Mouse (Mus musculus): Measurements from ENCODE around the gene Sltm. TPM values are rescaled to one million over a fixed set of nuclear protein-coding genes. Genes with fewer than 3 reads are reported as not detected.

Gene Sltm
- polyA plus RNA-seq, 1 experiment: 6.6 TPM

DNA sequence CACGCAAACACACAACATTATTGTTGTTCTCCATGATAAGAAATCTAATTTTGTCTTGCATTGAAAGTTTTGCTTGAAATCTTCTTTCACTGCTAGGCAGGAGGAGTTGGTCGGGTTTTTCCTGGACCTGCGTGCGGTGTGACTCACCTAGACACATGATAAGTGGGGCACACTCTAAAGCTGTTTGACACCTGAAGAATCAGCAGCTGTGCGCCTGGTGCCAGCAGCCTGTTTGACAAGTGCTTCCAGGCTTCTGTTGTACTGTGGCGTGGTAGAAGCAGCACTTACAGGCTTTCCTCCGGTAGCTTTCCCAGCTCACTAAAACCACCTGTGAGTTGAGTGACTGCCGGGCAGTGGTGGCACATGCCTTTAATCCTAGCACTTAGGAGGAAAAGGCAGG, 27.8 kb downstream of the Sltm start:
- H3K27ac ChIP-seq (ENCODE audit: insufficient read depth, low read length): no peak overlapping the region
- H3K27me3 ChIP-seq (ENCODE audit: control insufficient read depth, insufficient read depth, low read length): no peaks in the 10 kb centered on the region
- TF ChIP-seq POLR2A (IDR thresholded peaks at IDR 0.05; ENCODE audit: low read depth, low read length) (no peak), CTCF (IDR thresholded peaks at IDR 0.05; ENCODE audit: extremely low read depth, insufficient read depth, insufficient read length, insufficient replicate concordance) (no peak)
- H3K4me1 ChIP-seq (ENCODE audit: control insufficient read depth, insufficient read depth, insufficient read length): no peaks in the 10 kb centered on the region
- H3K4me3 ChIP-seq (ENCODE audit: extremely low read depth, insufficient read depth, insufficient read length): no peak overlapping the region
- 94% methylated on average over 8 of the region's 8 CpGs for WGBS
- peaks cover 21% of the 10 kb centered on the region for H3K36me3 ChIP-seq (ENCODE audit: control insufficient read depth, insufficient read depth, low read length)
- no peak for DNase-seq (ENCODE audit: low read depth in 1 of 2, low spot score in 2 of 2)

GRCm38 (mm10) chr9:70578123-70578522, 35.6 kb downstream of the Sltm start:
- no peaks in the 10 kb centered on the region for H3K4me1 ChIP-seq (ENCODE audit: control insufficient read depth, insufficient read depth, insufficient read length)
- WGBS: 79% methylated on average over 2 of the region's 2 CpGs
- no peak overlapping the region for H3K4me3 ChIP-seq (ENCODE audit: extremely low read depth, insufficient read depth, insufficient read length)
- no peak overlapping the region for H3K27ac ChIP-seq (ENCODE audit: insufficient read depth, low read length)
- DNase-seq (ENCODE audit: low read depth in 1 of 2, low spot score in 2 of 2): no peak
- no peak for TF ChIP-seq POLR2A (IDR thresholded peaks at IDR 0.05; ENCODE audit: low read depth, low read length)
- no peak for TF ChIP-seq CTCF (IDR thresholded peaks at IDR 0.05; ENCODE audit: extremely low read depth, insufficient read depth, insufficient read length, insufficient replicate concordance)
- peaks cover 37% of the 10 kb centered on the region for H3K36me3 ChIP-seq (ENCODE audit: control insufficient read depth, insufficient read depth, low read length)
- H3K27me3 ChIP-seq (ENCODE audit: control insufficient read depth, insufficient read depth, low read length): no peaks in the 10 kb centered on the region

DNA sequence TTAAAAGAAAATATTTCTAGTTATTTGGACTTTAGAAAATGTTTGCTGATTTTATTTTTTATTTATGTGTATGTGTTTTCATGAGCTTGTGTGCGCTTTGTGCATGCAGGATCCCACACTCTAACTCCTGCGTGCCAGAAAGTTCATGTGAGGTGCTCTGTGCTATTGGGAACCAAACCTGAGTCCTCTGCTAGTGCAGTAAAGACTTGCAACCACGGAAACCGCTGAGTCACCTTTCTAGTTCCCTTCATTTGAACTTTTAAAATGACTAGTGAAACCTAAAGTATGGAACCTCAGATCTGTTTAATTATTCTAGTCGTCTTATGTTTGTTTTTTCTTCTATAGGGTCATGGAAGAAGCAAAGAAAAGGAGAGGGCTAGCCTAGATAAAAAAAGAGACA, 38.4 kb downstream of the Sltm start:
- Histone ChIP-seq H3K27ac (ENCODE audit: insufficient read depth, low read length) (no peak overlapping the region), H3K4me1 (ENCODE audit: control insufficient read depth, insufficient read depth, insufficient read length) (no peaks in the 10 kb centered on the region), H3K27me3 (ENCODE audit: control insufficient read depth, insufficient read depth, low read length) (no peaks in the 10 kb centered on the region), H3K4me3 (ENCODE audit: extremely low read depth, insufficient read depth, insufficient read length) (no peak overlapping the region), H3K36me3 (ENCODE audit: control insufficient read depth, insufficient read depth, low read length) (peaks cover 38% of the 10 kb centered on the region)
- DNase-seq (ENCODE audit: low read depth in 1 of 2, low spot score in 2 of 2): no peak
- TF ChIP-seq CTCF (IDR thresholded peaks at IDR 0.05; ENCODE audit: extremely low read depth, insufficient read depth, insufficient read length, insufficient replicate concordance) (no peak), POLR2A (IDR thresholded peaks at IDR 0.05; ENCODE audit: low read depth, low read length) (no peak)
- 48% methylated on average over 5 of the region's 5 CpGs for WGBS

- Histone ChIP-seq H3K27ac (ENCODE audit: insufficient read depth, low read length) (no peak overlapping the region), H3K27me3 (ENCODE audit: control insufficient read depth, insufficient read depth, low read length) (no peaks in the 10 kb centered on the region), H3K4me1 (ENCODE audit: control insufficient read depth, insufficient read depth, insufficient read length) (no peaks in the 10 kb centered on the region), H3K36me3 (ENCODE audit: control insufficient read depth, insufficient read depth, low read length) (peaks cover 60% of the 10 kb centered on the region), H3K4me3 (ENCODE audit: extremely low read depth, insufficient read depth, insufficient read length) (no peak overlapping the region)
- TF ChIP-seq CTCF (IDR thresholded peaks at IDR 0.05; ENCODE audit: extremely low read depth, insufficient read depth, insufficient read length, insufficient replicate concordance) (no peak), POLR2A (IDR thresholded peaks at IDR 0.05; ENCODE audit: low read depth, low read length) (no peak)
- DNase-seq (ENCODE audit: low read depth in 1 of 2, low spot score in 2 of 2): no peak
- 77% methylated on average over 14 of the region's 14 CpGs for WGBS
These were observed 42.1 kb downstream of the Sltm start for GRCm38 (mm10) chr9:70584641-70585040.

DNA sequence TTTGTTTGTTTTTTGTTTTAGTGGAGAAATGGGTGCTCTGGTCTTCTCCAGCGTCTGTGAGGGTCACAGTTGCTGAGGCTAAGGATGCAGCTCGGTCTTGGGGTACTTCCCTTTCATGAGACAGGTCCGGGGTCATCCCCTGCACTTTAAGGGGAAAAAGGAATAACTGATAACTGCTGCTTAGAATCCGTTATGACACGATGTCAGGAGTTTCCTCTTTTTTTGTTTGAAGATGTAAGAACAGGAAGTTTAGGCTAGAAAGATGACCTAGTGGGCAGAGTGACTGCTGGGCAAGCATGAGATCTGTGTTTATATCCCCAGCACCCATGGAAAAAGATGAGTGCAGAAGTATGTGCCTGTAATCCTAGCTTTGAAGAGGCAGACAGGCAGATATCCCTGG, 42.6 kb downstream of the Sltm start:
- no peaks in the 10 kb centered on the region for H3K27me3 ChIP-seq (ENCODE audit: control insufficient read depth, insufficient read depth, low read length)
- no peaks in the 10 kb centered on the region for H3K4me1 ChIP-seq (ENCODE audit: control insufficient read depth, insufficient read depth, insufficient read length)
- no peak overlapping the region for H3K27ac ChIP-seq (ENCODE audit: insufficient read depth, low read length)
- TF ChIP-seq CTCF (IDR thresholded peaks at IDR 0.05; ENCODE audit: extremely low read depth, insufficient read depth, insufficient read length, insufficient replicate concordance) (no peak), POLR2A (IDR thresholded peaks at IDR 0.05; ENCODE audit: low read depth, low read length) (no peak)
- WGBS: 18% methylated on average over 5 of the region's 5 CpGs
- no peak overlapping the region for H3K4me3 ChIP-seq (ENCODE audit: extremely low read depth, insufficient read depth, insufficient read length)
- peaks cover 63% of the 10 kb centered on the region for H3K36me3 ChIP-seq (ENCODE audit: control insufficient read depth, insufficient read depth, low read length)
- DNase-seq (ENCODE audit: low read depth in 1 of 2, low spot score in 2 of 2): no peak

DNA sequence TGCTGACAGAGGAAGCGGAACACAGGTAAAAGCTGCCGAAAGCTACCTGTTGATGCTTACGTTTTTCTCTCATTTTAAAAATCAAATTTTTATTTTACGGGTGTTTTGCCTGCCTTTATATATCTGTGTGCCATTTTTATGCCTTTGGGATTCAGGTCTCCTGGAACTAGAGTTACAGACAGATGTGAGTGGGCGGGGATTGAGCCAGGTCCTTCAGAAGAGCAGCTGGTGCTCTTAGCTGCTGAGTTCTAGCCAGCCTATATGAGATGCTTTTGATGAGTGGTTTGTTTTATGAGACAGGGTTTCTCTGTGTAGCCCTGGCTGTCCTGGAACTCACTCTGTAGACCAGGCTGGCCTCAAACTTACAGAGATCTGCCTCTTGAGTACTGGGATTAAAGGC, 44.6 kb downstream of the Sltm start:
- no peak overlapping the region for H3K4me3 ChIP-seq (ENCODE audit: extremely low read depth, insufficient read depth, insufficient read length)
- no peak for DNase-seq (ENCODE audit: low read depth in 1 of 2, low spot score in 2 of 2)
- H3K27me3 ChIP-seq (ENCODE audit: control insufficient read depth, insufficient read depth, low read length): no peaks in the 10 kb centered on the region
- no peak overlapping the region for H3K27ac ChIP-seq (ENCODE audit: insufficient read depth, low read length)
- peaks cover 58% of the 10 kb centered on the region for H3K36me3 ChIP-seq (ENCODE audit: control insufficient read depth, insufficient read depth, low read length)
- no peaks in the 10 kb centered on the region; the same call in 1 of the 2 replicates for H3K4me1 ChIP-seq (ENCODE audit: control insufficient read depth, insufficient read depth, insufficient read length)
- WGBS: 97% methylated on average over 5 of the region's 5 CpGs
- TF ChIP-seq POLR2A (IDR thresholded peaks at IDR 0.05; ENCODE audit: low read depth, low read length): no peak
- no peak for TF ChIP-seq CTCF (IDR thresholded peaks at IDR 0.05; ENCODE audit: extremely low read depth, insufficient read depth, insufficient read length, insufficient replicate concordance)

DNA sequence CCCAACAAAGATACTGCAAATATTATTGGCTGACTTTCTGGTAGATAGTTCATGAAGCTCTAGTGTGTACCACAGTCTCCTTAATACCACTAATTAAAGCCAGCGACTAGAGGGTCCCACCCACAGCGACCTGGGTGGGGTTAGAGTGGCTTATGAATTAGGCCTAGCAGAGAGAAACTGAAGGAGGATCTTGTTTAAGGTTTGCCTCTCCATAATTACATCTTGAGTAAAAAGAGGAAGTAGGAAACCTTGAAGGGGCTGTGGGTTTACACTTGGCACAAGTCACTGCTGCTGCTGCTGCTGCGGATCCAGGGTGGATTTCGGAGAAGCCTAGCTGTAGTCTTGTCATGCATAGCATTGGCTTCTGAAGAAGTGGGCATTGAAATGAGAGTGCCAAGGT, 48.2 kb downstream of the Sltm start:
- H3K4me1 ChIP-seq (ENCODE audit: control insufficient read depth, insufficient read depth, insufficient read length): no peaks in the 10 kb centered on the region; the same call in 1 of the 2 replicates
- no peak overlapping the region for H3K4me3 ChIP-seq (ENCODE audit: extremely low read depth, insufficient read depth, insufficient read length)
- no peak for DNase-seq (ENCODE audit: low read depth in 1 of 2, low spot score in 2 of 2)
- no peaks in the 10 kb centered on the region for H3K27me3 ChIP-seq (ENCODE audit: control insufficient read depth, insufficient read depth, low read length)
- 31% methylated on average over 4 of the region's 4 CpGs for WGBS
- TF ChIP-seq CTCF (IDR thresholded peaks at IDR 0.05; ENCODE audit: extremely low read depth, insufficient read depth, insufficient read length, insufficient replicate concordance): no peak
- no peak for TF ChIP-seq POLR2A (IDR thresholded peaks at IDR 0.05; ENCODE audit: low read depth, low read length)
- H3K36me3 ChIP-seq (ENCODE audit: control insufficient read depth, insufficient read depth, low read length): peaks cover 52% of the 10 kb centered on the region
- H3K27ac ChIP-seq (ENCODE audit: insufficient read depth, low read length): no peak overlapping the region
